Mouse (Mus musculus): ENCODE results near the gene Akap6.

Gene Akap6

DNA sequence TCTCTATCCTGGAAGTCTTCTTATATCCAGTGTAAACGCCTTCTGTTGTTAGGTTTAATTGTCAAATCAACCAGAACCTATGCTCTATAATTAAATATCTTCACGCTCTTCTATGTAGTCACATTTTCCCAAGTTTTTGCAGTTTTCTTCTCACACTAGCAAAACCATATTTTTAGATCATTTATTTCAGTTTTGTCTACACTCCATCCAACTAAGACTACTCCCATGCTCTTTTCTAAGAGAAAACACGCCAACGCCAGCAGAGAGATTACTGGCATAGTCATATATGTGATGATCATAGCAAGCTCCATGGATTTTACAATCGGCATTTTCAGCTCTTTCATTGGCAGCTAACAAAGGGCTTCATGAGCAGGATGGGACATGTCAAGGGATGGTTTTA lies 341.5 kb downstream of the Akap6 start:
- no peak for DNase-seq (ENCODE audit: low spot score)

DNA sequence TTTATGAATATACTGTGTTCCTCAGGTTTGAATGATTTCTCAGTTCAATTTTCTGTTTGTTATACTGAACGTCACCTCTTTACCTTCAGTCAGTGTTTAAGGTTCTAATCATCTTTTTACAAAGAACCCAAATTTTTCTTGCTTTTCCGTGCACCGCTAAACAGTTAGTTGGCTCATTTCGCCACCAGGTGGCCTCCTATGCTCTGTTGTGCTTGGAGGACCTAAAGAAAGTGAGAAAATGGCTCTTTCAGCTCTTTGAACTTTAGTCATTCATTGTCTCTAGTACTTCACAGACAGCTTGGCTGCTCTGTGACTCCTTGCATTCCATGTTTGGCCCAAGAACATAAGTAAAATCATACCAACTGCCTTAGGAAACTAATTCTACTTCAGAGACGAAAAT lies 343.6 kb downstream of the Akap6 start:
- no peak for DNase-seq (ENCODE audit: low spot score)

DNA sequence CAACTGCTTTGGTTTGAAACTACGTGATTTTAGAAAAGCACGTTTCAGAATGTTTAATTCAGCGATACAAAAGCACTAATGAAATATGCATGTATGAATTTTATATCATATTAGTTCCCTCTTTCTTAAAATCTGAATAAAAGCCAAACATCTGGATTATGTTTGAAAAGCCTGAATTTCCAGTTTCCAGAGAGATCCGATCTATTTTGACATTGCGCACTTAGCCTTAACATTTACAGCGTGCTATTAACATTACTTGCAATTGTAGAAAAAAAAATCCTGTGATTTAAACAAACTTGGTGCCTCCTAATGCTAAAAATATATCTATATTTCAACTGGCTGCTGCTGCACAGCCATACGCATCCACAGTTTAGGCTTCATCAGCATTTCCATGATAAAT lies 358.4 kb downstream of the Akap6 start:
- DNase-seq (ENCODE audit: low spot score) = no peak

DNA sequence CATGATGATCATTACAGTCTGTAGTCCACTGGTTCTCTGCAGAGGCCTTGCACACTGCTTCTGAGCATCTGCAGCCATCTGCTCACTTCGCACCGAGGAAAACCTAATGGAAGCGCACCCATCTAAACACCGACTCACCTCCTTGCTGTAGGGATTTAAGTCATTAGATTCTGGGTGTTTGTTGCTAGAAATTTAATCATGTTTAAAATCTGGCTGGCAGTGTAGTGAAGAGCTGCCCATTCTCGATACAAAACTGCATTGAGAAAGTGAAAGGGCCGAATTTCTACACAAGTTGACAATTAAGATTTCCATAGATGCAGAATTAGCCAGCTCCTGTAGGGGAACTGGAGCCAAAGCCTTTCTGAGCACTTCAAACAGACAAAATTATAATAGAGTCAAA lies 361.7 kb downstream of the Akap6 start:
- DNase-seq (ENCODE audit: low spot score) = no peak

DNA sequence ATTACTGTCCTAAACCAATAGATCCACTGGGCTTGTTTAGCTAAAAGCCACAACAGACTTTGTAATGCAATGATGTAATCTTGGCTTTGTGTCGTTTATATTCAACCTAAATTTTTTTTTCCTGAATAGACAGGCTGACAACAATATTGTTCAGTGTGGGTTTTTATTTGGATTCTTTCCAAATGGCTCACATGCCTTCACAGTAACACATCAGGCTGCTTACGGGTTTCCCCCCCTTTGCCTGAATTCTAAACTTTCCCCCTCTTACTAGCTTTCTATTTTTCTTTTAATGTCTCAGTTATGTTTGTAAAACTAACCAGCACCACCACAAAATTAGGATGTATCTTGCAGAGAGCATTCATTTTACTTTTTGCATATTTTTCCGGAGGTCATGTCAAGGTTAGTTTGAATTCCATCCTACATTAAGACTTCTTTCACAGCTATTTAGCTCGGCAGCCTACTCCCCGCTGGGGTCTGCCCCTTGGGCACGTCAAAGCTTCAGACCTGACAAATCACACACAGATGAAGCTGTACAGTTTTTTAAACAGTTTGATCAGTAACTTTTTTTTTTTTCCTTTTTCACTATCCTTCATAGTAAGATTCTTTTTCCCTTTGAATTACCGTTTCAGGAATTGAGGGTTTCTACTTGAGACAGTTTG lies 362.4 kb downstream of the Akap6 start:
- no peak for DNase-seq (ENCODE audit: low spot score)

DNA sequence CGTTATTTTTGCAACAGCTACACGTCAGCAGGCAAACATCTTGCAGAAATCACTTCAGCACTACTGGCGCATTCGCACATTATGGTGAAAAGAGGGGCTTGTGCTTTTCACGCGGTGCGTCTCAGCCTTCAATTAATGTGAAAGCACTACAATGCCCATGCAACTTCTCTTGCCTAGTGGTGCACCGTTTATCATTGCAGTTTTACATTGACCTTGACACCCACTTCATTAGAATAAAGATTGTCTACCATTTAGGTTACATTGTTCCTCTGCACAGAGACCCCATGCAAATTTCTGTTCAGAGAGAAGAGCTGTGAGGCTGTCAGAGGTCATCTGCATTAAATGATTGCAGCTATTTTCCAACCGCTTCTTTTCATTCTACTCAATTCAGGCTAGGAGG lies 363.8 kb downstream of the Akap6 start:
- DNase-seq (ENCODE audit: low spot score) = no peak

DNA sequence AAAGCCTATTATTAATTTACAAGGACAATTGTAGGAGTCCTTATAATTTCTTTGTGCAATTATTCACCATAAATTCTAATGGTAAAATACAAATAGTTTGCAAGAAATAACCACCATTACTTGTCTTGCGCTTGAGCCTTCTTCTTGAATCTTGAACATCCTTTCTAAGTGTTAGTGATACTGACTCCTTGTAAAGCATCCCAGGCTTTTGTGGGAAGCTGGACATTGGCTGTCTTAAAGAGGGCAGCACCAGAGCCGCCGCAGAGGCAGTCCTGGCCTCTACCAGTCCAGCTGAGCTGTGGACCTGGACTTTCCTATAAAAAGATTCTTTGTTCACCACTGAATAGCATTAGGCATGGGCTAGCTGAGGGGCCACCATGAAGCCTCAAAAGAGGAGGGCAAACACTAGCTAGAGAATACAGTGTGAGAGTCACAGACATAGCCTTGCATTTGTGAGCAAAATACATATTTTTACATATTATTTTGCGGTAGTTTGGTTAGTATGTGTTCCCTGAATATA lies 365.1 kb downstream of the Akap6 start:
- DNase-seq (ENCODE audit: low spot score) = no peak

DNA sequence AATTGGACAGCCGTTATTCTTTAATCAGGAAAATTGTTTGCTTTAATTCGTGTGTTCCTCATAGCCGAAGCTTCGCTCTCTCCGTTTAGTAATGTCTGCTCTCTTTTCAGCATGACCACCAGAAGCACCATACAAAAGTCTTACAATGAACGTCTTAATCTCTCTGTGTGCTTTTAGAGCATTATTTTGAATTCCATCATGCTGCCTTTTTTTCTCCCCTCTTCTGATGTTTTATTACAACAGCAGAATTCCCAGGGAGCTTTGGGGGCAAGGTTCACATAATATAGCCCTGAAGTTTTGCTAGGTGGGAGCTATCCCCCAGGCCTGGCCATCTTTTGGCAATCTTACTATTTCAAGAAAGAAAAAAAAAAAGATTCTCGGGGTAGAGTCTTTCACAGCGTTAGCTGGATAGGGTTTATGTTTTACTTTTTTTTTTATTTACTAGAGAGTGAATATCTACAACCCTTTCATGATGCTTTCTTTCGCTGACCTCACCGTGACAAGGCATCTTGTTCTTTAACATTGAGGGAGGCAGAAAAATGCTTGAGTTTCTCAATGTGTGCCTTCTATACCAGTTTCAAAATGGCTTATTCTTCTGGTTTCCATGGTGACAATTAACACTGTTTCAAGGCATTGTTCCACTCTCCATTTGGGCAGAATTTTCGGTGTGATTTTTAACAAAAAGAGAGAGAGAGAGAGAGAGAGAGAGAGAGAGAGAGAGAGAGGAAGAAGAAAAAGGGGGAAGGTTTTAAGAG lies 366.0 kb downstream of the Akap6 start:
- DNase-seq (ENCODE audit: low spot score) = no peak

DNA sequence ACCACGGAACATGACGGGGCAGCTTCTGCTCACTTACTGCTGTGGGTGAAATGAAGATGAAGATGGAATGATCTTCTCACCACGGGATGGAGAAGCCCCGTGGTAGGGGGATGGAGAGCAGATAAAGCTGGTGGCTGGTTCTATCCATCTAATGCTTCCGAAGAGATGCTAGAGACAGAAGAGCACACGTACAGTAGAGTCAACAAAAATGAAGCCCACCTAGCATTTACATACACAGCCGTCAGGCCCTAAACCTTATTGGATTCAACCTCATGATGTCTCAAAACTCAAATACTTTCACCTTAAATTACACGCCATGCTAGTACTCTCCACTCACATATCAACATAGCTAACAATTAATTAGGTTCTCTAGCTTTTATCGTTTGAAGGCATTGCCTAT lies 367.1 kb downstream of the Akap6 start:
- no peak for DNase-seq (ENCODE audit: low spot score)

DNA sequence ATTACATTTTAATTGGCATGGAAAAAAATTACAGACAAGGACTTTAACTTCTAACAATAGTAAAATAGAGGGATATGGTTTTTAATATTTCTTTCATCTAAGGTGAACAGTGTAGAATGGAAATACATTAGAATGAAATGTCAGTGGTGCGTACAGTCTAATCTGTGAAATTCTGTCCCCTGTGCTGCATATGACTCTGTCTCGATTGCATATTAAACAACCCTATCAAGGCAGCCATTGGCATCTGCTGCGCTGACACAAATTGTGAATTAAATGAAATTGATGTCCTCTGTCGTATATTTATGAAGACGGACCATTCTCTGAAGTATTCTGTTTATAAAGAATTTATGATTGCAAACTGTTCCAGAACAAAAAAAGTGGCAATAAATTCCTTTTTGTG lies 371.7 kb downstream of the Akap6 start:
- no peak for DNase-seq (ENCODE audit: low spot score)

DNA sequence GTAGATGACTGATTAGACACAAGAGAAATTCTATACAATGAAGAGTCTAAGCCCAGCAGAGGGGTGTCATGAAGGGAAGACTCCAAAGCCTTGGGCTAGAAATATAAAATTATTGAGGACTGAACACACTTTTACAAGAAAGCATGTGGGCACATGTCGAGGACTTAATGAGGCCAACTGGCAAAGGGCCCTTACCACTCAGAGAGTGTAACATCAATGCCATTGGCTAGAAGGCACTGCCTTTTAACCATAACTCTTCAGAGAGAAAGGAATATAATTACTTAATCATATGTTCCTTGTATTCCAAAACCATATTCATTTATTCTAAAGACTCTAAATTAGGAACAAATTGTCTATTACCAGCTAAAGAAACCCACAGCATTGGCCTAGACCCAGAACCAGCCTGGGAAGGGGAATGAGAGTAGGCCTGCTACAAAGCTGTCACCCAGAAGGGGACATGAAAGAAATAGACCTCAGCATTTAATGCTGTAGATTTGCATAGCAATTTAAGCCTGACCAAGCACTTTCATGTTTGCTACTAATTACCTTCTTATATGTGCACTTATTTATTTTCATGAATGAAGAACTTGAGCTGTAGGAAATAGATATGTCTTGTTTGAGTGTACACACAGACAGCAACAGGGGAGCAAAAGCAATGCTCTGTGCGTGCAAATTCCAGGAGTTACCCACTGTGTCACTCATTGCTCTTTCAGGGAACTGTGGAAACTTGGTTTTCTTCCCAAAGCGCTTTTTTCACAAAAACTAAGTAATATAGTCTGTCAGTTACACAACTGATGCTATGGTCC lies 377.6 kb downstream of the Akap6 start:
- DNase-seq (ENCODE audit: low spot score) = no peak

DNA sequence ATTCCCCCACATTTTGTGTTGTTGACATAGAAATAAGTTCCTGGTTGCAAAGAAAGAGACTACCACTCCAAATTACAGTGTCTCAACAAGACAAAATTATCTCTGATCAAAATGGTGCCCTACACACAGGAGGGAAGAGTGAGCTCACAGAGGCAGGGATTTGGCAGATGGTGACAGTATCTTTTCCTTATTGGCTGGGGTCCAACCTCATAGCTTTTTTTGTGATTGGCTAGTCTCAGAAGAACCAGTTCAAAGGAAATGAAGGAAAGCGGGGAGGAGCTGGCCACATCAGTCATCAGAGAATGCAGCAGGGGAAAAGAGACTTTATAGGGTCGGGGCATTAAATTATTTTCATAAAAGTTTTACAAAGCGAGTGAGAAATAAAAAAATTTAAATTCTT lies 386.6 kb downstream of the Akap6 start:
- no peak for DNase-seq (ENCODE audit: low spot score)

DNA sequence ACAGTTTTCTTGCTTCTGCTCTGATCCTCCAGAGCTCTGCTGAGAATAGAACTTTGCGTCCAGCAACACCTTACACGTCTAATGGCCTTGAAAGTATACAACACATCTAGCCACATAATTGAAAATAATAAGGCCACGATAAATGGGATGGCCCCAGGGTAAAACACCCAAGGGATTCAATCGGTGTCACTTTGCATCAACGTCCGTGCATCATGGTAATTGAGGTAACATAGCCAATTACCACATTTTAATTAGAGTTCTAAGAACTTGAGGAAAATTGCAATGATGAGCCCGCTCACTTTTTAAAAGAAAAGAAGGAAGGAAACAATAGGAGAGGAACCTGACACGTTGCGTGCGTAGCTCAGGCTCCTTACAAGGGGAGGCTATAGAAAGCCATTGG lies 413.1 kb downstream of the Akap6 start:
- DNase-seq (ENCODE audit: low spot score) = no peak

DNA sequence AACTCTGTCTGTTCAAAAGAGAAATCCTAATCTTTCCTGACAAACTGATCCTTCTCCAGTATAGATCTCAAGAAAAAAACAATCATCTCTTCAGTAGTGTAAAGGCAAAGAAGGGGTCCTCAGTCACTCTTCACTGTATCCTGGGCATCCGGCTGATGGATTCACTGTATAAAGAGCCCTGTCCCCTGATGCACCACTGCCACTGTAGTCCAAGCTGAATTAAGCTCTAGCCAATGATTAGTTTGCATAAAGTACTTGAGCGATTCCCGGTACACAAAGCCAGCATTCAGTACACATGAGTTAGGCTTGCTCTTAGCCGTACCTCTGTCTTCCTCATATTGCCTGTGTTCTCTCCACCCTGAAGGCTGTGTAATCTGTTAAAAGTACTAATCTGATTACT lies 420.2 kb downstream of the Akap6 start:
- no peak for DNase-seq (ENCODE audit: low spot score)

DNA sequence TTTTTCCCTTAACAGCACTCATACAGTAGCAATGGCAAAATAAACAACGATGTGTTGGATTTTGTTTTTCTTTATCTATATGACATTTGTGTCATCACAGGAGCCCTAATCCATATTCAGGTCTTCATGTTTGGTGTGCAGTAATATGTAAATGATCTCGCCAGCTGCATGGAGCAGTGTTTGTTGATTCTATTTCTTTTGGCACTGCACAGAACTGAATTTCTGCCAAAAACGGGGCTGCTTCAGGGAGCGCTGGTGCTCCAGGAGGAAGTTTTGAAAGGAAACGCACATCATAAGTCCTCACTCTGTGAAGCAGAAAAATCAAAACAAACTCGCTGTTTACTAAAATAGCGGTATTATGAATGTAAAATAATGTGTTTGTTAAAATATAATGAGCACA lies 424.9 kb downstream of the Akap6 start:
- DNase-seq (ENCODE audit: low spot score) = no peak

DNA sequence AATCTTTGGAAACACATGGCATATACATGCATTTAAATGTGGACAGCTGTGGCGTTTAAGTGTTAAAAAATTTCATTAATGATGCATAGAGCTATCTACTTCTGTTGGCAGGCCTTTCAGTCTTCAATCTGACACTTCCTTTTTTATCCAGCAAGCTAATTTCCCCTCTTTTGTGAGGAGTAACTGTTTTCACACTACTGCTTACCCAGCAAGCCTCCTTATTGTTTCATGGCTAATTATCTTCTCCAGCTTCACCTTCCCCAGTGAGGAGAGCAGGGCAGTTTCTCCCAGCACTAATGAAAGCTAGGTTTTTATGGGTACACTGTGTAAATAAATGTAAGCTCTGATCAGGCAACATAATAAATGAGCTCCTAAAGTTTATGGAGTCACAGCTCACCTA lies 425.5 kb downstream of the Akap6 start:
- no peak for DNase-seq (ENCODE audit: low spot score)

DNA sequence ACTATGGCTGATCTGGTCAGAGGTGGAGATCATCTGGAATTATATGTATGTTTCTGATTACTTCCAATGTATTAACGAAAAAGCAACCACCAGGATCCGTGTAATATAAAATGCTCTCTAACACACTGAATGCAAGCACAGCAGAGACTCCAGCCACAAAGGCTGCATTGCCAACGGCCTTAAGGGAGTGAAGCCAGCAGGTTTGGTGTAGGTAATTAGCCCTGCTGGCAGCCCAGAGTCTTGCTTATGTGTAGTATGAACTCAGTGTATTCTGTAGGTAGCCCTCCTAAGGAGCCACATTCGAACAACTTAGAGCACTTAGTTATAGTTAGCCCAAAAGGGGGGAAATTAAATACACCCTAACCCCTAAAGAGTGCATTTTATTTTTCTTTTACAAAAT lies 426.1 kb downstream of the Akap6 start:
- DNase-seq (ENCODE audit: low spot score) = no peak

DNA sequence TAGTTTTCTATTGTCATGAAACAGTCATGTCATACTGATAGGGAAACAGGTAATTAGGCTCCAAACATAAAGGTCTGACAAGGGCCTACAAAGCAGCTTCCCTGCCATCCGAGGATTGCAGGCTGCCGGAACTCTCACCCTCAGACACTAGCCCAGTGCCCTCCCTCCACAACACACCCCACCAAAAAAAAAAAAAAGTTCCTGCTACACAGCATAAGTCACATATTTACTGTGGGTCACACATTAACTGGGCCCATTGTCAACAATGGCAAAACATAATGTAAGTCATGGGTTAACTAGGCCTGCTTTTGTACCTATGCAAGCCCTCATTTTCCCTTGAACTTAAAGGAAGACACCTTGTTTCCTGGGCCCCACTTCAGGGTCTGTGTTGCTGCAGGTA lies 435.0 kb downstream of the Akap6 start:
- DNase-seq (ENCODE audit: low spot score) = no peak

DNA sequence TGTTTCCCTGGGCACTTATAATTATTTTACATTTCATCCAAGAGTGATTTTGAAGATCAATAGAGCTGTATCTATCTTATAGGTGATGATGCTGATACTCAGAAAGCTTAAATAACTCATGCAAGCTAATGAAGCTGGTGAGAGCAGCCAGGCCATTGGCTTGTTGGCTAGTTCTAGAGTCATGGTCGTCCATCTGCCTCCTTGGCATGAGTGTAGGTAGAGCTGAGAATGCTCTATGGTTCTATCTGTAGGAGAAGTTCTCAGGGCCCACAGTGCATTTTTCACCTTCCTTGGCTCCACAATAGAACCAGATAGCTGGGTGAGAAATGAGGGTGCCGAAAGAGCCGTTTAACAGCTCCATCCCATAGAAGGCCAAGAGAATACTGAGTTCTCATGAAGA lies 438.1 kb downstream of the Akap6 start:
- DNase-seq (ENCODE audit: low spot score) = no peak

DNA sequence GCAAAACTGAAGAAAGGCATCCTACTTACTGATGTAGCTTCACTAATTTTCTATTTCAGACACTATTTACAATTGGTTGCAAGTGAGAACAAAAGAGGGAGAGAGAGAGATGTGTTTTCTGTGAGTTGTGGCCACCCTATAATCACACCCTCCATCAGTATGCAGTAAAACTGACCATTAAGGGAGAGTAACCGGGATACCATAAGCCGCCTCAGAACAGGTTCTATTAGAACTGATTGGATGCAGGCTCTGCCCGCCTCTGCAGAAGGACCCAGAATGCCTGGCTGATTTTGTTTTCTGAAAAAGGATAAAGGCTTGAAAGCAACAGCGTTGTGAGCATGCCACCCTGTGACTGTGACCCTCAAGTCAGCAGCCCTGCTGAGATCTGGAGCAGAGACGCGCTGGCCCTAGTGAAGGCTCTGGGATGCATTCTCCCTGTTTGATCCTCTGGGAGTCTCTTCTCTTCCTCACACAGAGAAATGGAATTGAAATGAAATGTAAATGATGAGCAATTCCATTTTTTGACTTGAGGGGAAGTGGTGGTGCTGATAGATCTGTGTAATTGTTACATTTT lies 445.0 kb downstream of the Akap6 start:
- DNase-seq (ENCODE audit: low spot score) = no peak

DNA sequence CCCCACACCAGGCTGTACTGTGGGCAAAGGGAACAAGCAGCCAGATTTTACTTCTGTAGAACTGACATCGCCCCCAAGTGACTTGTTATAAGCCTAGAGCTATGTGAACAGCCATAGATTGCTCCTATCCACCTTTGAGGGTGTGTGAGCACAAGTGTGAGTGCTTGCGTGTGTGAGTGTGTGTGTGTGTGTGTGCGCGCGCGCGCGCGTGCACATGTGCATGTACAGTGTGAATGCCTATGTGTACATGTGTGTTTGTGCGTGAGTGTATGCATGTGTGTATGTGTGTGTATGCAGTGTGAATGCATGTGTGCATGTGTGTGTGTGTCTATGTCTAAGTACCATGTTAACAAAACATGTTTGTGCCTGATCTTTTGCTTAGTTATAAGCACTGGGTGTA lies 445.6 kb downstream of the Akap6 start:
- no peak for DNase-seq (ENCODE audit: low spot score)

DNA sequence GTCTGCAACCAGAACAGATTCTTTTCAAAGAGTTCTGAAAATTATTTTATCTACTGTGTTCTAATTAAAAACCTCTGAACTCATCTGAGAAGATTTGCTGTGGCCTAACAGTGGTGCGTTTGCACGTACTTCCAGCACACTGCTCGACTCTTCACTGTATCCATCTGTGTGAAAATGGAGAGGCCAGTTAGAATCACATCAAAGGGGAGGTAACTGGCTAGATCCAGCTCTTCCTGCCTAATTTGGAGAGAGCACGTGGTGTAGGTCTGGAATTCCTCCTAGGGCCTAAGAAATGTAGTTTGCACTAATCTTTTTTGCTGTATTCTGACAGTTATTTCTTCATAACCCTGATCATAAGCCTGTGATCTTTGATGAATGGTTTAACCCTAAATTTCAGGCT lies 446.3 kb downstream of the Akap6 start:
- no peak for DNase-seq (ENCODE audit: low spot score)
